Mouse (Mus musculus) brain, embryonic 18.5 days (tissue): ENCODE data around the gene Bpifb2.

Experiments used
- DNase-seq: peaks from one replicate; pipeline ENCODE4 v3.0.0-alpha.2; 2012; ENCODE audit warnings: low read depth, low spot score

Bpifb2 gene

DNA sequence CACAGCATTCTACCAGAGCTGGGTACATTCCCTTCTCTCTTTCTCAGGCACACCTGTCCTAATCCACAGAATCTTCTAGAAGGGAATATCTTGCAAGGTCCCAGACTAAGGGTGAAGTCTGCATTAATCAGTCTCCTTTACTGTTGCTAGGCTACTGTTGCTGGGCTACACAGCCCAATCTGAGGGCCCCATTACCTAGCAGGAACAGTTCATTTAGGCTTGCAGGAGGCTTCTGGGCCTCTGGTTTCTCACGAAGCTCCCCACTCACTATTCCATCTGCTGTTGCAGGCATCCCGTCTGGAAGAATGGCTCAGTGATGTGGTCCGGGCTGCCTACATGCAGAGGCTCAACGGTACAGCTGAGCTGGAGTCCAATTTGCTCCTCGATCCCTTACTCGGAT is 56.3 kb downstream of the Bpifb2 start:
- DNase-seq = peak; percentile 45

DNA sequence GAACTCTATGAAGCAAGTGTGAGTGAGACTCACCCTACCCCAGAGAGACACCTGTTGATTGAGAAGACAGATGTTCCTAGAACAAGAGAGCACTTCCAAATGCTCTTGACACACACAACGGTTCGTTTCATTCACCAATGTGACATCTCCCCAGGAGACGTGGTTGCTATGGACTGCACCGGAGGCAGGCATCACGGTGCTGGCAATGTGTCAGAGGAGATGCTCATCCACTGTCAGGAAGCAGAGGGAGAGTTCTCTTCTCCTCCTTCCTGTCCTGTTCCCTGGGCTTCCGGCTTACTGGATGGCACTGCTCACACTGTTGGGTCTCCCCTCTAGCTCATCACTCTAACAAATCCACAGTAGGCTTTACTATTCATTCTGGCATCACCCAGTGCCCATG is 58.5 kb downstream of the Bpifb2 start:
- DNase-seq = no peak

DNA sequence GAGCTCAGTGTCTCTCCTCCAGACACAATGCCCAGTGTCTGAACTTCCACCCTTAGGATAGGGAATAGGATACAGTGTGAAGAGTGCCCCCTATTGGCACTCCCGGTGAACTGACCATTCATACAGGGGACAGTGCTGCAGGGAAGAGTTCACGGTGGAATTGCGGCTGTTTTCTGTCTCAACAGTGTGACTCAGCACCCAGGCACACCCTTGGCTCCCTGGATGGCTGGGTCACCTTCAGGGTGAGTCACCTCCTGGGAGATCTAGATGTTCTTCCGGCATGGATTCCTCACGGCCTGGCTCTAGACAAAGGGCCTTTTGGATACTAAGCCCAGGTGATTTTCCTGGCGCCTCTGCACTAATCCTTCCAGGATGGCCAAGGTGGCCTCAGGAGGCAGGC is 60.5 kb downstream of the Bpifb2 start:
- no peak for DNase-seq

DNA sequence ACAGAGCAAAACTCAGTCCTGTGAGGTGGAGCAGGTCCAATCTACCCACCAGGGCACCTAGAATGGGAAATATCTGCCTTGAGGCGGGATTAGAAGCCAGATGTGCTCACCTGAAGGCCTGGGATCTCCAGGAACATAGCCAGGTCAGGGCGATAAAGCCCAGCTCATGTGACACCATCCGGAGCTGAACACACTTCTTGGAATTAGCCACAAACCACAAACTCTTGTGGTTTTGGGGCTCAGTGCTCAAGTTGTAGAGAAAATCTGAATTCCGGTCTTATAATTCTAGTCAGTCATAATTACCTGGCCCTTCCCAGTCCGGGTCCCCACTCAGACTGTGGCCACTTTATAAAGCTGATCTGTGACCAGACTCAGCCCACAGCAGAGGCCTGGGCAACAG is 63.0 kb downstream of the Bpifb2 start, which contains the start of gene Bpifb4:
Bpifb4 (plus strand) TSS at position 370 of the 400 bp plus-strand sequence.
- no peak for DNase-seq

DNA sequence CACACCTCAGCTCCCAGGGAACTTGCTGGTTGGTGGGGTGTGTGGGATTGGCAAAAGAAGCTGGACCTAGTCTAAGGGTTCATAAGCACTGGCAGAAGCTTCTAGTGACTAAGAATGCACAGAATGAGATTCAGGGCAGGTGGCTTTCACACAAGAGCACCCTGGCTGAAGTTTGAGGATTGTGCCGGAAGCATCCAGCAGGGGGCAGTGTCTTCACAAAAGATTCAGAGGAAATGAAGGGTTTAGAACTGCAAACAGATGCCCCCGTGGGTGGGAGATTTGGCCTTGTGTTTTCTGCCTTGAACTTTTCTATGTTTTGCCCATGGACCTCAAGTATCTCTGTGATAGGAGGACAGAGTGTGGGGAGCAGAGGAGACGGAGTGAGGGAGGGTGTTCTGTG is 68.7 kb downstream of the Bpifb2 start:
- DNase-seq = no peak

DNA sequence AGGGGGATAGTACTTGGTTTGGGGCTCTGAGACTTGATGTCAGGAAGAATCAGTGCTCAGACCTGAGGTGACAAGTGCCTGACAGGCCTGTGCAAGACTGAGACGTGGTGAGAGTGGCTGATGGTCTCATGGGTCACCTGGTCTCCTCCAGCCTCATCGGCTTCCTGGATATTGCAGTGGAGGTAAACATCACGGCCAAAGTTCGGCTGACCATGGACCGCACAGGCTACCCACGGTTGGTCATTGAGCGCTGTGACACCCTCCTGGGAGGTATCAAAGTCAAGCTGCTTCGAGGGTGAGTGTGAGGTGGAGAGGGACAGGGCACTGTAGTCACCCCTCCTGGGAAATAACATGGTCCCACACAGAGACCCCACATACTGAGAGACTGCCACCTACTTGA is 69.7 kb downstream of the Bpifb2 start:
- DNase-seq = no peak
